Mouse (Mus musculus) stomach, embryonic 16.5 days (tissue): Measurements from ENCODE around the gene Rab31. TPM values are rescaled to one million over a fixed set of nuclear protein-coding genes. Genes with fewer than 3 reads are reported as not detected.

Source experiments
- ATAC-seq: fragments of 200-750 bp; cut with Nextera tagmentation; 2 replicates; pipeline ENCODE4 v1.8.0; 2017; ENCODE audit warnings: moderate number of reproducible peaks, moderate TSS enrichment; ENCODE audit not compliant: insufficient read depth, low FRiP score
- H3K27ac ChIP-seq: fragments of 300-500 bp; sonication (generic); 2 replicates; pipeline ENCODE4 v1.5.1; 2014; ENCODE audit warnings: low read length
- H3K27me3 ChIP-seq: fragments of 300-500 bp; sonication (generic); 2 replicates; pipeline ENCODE4 v1.6.1; 2014; ENCODE audit warnings: low read length, control low read depth, mixed read lengths; ENCODE audit not compliant: control insufficient read depth, insufficient read depth
- H3K36me3 ChIP-seq: fragments of 300-500 bp; sonication (generic); 2 replicates; pipeline ENCODE4 v1.6.1; 2014; ENCODE audit warnings: low read length; ENCODE audit not compliant: control insufficient read depth, insufficient read depth
- H3K4me1 ChIP-seq: fragments of 300-500 bp; sonication (generic); 2 replicates; pipeline ENCODE4 v1.6.1; 2014; ENCODE audit warnings: low read length, control low read depth, mixed read lengths; ENCODE audit not compliant: control insufficient read depth, insufficient read depth
- H3K4me2 ChIP-seq: fragments of 300-500 bp; sonication (generic); 2 replicates; pipeline ENCODE4 v1.6.1; 2014; ENCODE audit warnings: low read depth, low read length, mixed read lengths
- H3K4me3 ChIP-seq: fragments of 300-500 bp; sonication (generic); replicated peaks from 2 replicates; pipeline ENCODE4 v1.5.1; 2014; ENCODE audit warnings: mild to moderate bottlenecking, low read length
- H3K9ac ChIP-seq: fragments of 300-500 bp; sonication (generic); 2 replicates; pipeline ENCODE4 v1.6.1; 2014; ENCODE audit warnings: low read length
- H3K9me3 ChIP-seq: fragments of 300-500 bp; sonication (generic); replicated peaks from 2 replicates; pipeline ENCODE4 v1.6.1; 2016; ENCODE audit warnings: low read length, control low read depth; ENCODE audit not compliant: control insufficient read depth
- WGBS: fragments of 180-500 bp; shearing (Covaris S2); extraction: QIAGEN DNeasy Blood & Tissue Kit; methylation state at CpG from one replicate; pipeline ENCODE4 v1.1.7; 2014; 5-methylcytosine and 5-hydroxymethylcytosine counted together
- polyA plus RNA-seq: library from polyadenylated mRNA; unstranded; fragments of >200 nt; fragmentation: Nextera tagmentation; extraction: Ambion mirVana; gene quantifications from 2 replicates; pipeline ENCODE4 v1.2.1, GENCODE M21; 2015

Rab31 gene
- polyA plus RNA-seq, 1 experiment from 2014 or later: 34.6 TPM

GRCm38 (mm10) chr17:65612391-65613141 is 160.0 kb downstream of the Rab31 start:
- H3K4me3 ChIP-seq: peak overlapping the region; percentile 96
- H3K36me3 ChIP-seq: no peaks in the 10 kb centered on the region
- peaks cover 28% of the 10 kb centered on the region for H3K4me1 ChIP-seq
- H3K4me2 ChIP-seq: peak overlapping the region; percentile 57
- H3K27ac ChIP-seq: peak overlapping the region; percentile 100
- no peaks in the 10 kb centered on the region for H3K27me3 ChIP-seq
- under 1% methylated on average over 58 of the region's 91 CpGs for WGBS
- no peaks in the 10 kb centered on the region for H3K9me3 ChIP-seq
- peak; percentile 15; the same call in 1 of the 2 replicates for ATAC-seq
- H3K9ac ChIP-seq: peak overlapping the region; percentile 100

- Histone ChIP-seq H3K27ac (no peak overlapping the region), H3K9me3 (no peaks in the 10 kb centered on the region), H3K27me3 (no peaks in the 10 kb centered on the region), H3K9ac (peak overlapping the region; percentile 100), H3K4me2 (peak overlapping the region; percentile 57), H3K4me3 (peak overlapping the region; percentile 96), H3K36me3 (no peaks in the 10 kb centered on the region), H3K4me1 (peaks cover 32% of the 10 kb centered on the region)
- no peak for ATAC-seq
- 3% methylated on average over 4 of the region's 4 CpGs for WGBS
Measured at GRCm38 (mm10) chr17:65611721-65612120, 160.8 kb downstream of the Rab31 start.

DNA sequence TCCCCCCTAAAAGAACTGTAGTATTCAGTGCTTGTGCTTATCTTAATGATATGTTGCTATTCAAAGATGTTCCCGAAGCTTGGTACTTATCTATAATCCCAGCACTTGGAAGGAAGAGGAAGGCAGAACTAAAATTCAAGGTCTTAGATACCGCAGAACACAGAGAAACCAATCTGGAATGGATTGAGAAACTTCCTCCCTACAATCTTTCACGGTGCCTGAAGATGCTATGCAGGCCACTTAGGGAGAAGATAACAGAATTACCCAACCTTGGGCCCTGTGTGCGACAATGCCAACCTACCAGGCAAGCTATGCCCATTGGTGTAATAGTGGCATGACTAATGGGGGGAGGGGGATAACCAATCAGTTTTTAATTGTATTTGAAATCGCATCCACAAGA is 163.8 kb downstream of the Rab31 start:
- no peak overlapping the region for H3K4me2 ChIP-seq
- no peak for ATAC-seq
- H3K4me1 ChIP-seq: peaks cover 50% of the 10 kb centered on the region
- no peaks in the 10 kb centered on the region for H3K9me3 ChIP-seq
- peak overlapping the region; percentile 2; the same call in 1 of the 2 replicates for H3K27ac ChIP-seq
- H3K36me3 ChIP-seq: no peaks in the 10 kb centered on the region
- H3K9ac ChIP-seq: no peak overlapping the region
- no peaks in the 10 kb centered on the region for H3K27me3 ChIP-seq
- H3K4me3 ChIP-seq: no peak overlapping the region
- WGBS: 64% methylated on average over 5 of the region's 5 CpGs

GRCm38 (mm10) chr17:65608312-65608687 is 164.3 kb downstream of the Rab31 start:
- Histone ChIP-seq H3K27me3 (no peaks in the 10 kb centered on the region), H3K4me1 (peaks cover 51% of the 10 kb centered on the region), H3K4me3 (no peak overlapping the region), H3K36me3 (no peaks in the 10 kb centered on the region), H3K9ac (no peak overlapping the region), H3K27ac (peak overlapping the region; percentile 51; the same call in 1 of the 2 replicates), H3K4me2 (peak overlapping the region; percentile 30; the same call in 1 of the 2 replicates), H3K9me3 (no peaks in the 10 kb centered on the region)
- ATAC-seq: no peak; the same call in 1 of the 2 replicates
- WGBS: 53% methylated on average over 2 of the region's 2 CpGs

DNA sequence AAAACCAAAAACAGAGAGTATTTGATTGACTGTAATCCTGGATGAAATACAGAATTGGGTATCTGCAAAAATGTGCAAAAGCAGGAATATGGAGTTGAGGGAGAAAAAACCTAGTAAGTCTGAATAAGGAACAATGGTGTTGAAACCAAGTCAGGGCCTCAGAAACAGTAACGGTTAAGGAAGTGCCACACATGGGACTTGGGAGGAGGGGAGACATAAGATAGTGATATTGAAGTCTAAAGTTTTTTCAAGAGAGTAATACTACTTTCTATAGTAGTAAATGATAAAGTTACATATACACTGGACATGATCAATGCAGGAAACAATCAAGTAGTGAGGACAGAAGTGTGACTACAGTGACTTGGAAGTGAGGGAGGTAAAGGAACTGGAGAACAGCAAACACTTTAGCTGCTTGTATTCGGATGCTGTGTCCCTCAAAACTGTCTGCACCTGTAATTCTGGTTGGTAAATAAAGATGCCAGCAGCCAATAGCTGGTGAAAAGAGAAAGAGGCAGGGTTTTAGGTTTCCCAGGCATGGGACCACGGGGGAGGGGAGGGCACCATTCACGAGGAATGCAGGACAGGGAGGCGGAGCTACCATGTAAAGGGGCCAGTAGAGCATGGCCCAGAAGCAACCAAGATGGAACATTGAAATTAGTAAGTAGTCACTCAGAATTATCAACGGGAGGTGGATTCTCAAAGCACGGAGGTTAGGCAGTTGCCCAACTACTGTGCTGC is 164.8 kb downstream of the Rab31 start:
- no peaks in the 10 kb centered on the region for H3K36me3 ChIP-seq
- no peaks in the 10 kb centered on the region for H3K27me3 ChIP-seq
- no peak overlapping the region for H3K9ac ChIP-seq
- no peak for ATAC-seq
- 41% methylated on average over 7 of the region's 7 CpGs for WGBS
- no peak overlapping the region for H3K4me3 ChIP-seq
- H3K27ac ChIP-seq: peak overlapping the region; percentile 51; the same call in 1 of the 2 replicates
- H3K4me1 ChIP-seq: peaks cover 51% of the 10 kb centered on the region
- peak overlapping the region; percentile 30; the same call in 1 of the 2 replicates for H3K4me2 ChIP-seq
- H3K9me3 ChIP-seq: no peaks in the 10 kb centered on the region

- no peaks in the 10 kb centered on the region for H3K36me3 ChIP-seq
- H3K4me2 ChIP-seq: no peak overlapping the region
- H3K27ac ChIP-seq: no peak overlapping the region
- peaks cover 49% of the 10 kb centered on the region for H3K4me1 ChIP-seq
- 67% methylated on average over 4 of the region's 4 CpGs for WGBS
- no peaks in the 10 kb centered on the region for H3K9me3 ChIP-seq
- H3K4me3 ChIP-seq: no peak overlapping the region
- no peaks in the 10 kb centered on the region for H3K27me3 ChIP-seq
- no peak overlapping the region for H3K9ac ChIP-seq
- ATAC-seq: no peak
Measured at GRCm38 (mm10) chr17:65606014-65606413, 166.5 kb downstream of the Rab31 start.

- no peak overlapping the region for H3K9ac ChIP-seq
- no peaks in the 10 kb centered on the region for H3K9me3 ChIP-seq
- no peak overlapping the region for H3K4me3 ChIP-seq
- ATAC-seq: no peak
- H3K36me3 ChIP-seq: no peaks in the 10 kb centered on the region
- peaks cover 42% of the 10 kb centered on the region for H3K4me1 ChIP-seq
- H3K4me2 ChIP-seq: no peak overlapping the region
- no peak overlapping the region for H3K27ac ChIP-seq
- H3K27me3 ChIP-seq: no peaks in the 10 kb centered on the region
Measured at GRCm38 (mm10) chr17:65604892-65605291, 167.7 kb downstream of the Rab31 start.

DNA sequence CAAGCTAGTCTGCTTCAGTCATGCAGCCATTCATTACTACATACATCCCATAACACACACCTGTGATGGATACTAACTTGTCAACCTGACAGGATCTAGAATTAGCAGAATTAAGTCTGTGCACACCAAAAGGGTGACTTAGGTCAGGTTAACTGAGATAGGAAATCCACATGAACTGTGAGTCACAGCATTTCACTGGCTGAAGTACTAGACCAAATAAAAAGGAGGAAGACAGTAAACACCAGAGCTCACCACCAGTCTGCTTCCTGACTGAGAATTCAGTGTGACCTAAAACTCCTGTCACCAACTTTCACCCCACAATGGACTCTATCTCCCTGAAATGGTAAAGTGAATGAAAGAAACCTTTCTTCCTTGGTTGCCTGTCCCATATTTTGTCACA is 168.2 kb downstream of the Rab31 start:
- no peak overlapping the region; the same call in 1 of the 2 replicates for H3K9ac ChIP-seq
- ATAC-seq: no peak
- no peaks in the 10 kb centered on the region for H3K36me3 ChIP-seq
- H3K4me2 ChIP-seq: no peak overlapping the region
- H3K9me3 ChIP-seq: no peaks in the 10 kb centered on the region
- no peak overlapping the region for H3K27ac ChIP-seq
- H3K4me3 ChIP-seq: no peak overlapping the region
- no peaks in the 10 kb centered on the region for H3K27me3 ChIP-seq
- H3K4me1 ChIP-seq: peaks cover 37% of the 10 kb centered on the region
